Mouse (Mus musculus) lung, adult 18-20 months (tissue): ENCODE data around the gene Ilk.

Source experiments
- DNase-seq, 2 experiments: peaks; one replicate each; pipeline ENCODE4 v3.0.0; 2022; ENCODE audit warnings: mixed read lengths in 2 of 2

Ilk gene

DNA sequence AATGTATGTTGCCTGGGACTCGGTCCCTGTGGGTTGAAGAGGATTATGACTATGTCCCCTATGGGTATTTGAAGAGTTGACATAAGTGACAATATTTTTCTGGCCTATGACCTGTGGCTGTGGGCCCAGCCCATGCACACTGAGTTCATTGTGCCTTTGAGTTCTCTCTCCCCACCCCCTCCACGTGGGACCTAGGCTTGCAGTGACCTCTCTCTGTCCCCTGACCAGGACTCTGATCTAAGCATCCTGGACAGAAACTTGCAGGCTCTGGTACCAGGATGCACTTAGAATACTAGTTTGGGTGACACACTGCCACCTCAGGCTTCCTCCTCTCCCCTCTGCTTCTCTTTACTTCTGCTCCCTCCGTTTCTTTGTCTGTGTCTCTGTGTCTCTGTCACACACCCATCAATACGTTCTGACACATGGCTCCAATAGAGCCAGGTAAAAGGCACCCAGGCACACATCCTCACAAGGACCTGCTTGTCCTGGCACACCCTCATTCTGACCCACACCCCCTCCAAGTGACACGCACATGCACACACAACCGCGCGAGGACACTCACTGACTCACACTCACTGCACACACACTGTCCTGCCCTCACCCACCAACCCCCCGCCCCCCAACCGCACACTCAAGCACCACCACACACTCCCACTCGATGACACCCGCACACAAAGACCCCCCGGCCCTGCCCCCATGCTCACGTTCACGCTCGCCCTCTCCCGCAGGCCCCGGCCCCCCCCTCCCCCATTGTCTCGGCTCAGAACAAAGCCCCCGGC is 50.3 kb downstream of the Ilk start:
- DNase-seq: no peak

DNA sequence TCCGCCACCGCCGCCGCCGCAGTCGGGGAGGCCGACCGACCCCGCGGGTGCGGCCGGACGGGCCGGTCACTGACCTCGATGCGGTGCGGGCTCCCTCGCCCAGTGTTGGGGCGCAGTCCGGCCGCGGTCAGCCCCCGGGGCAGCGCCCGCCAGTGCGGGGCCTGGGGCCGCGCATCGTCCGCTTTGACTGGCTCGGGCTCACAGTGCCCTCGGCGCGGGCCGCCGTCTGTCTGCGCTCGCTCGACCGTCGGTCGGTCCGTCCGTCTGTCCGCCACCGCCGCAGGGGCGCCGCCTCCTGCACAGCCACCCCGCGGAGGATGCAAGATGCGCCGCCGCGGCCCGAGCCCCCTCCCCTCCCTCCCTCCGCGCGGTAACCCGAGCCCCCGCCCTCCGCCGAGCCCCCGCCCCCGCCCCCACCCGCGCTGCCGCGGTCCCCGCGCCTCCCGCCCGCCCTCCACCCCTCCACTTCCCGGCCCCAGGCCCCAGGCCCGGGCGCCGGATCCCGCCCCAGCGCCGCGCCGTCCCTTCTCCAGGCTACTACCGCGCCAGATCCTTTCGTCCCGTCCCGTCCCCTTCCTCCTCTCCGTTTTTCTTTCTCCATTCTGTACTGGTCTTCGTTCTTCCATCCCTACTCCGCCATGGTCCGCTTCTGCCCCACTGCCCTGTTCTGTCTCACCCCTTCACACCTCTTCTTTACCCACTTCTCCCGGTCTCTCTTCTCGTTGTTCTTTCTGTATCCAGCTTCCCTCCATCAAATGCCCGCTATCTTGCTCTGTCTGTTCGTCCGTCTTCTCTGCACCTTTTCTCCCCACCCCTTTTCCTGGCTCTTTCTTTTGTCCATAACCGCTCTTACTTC is 51.1 kb downstream of the Ilk start, which contains the start of gene Dchs1:
TSS of gene Dchs1 (minus strand) at position 370 of the 856 bp plus-strand sequence.
- DNase-seq: peak in 1 of 2 experiments; percentile 7

DNA sequence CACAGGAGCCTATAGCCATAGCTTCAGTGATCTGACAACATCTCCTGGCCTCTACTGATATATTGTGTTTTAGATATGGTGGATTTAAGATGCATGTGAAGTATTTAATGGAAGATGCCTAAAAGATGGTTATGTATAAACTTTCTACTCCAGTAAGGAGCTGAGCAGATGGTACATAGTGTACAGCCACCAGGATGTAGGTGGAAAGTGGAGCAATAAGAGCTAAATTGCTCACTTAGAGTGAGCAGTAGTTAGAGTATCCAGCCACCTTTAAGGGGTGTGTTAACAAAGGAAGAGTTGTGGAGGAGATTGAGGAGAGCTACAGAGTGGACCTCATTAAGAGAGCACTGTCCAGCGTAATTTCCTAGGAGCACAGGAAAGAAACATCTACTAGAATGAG is 54.8 kb downstream of the Ilk start:
- DNase-seq: no peak
